ENCODE assay signal across 24 mouse cellular contexts in genomic region chr3:101276501-101277320, GRCm38 (mm10). TPM values are rescaled to one million over a fixed set of nuclear protein-coding genes. Genes with fewer than 3 reads are reported as not detected.
DNase-seq lines count a peak whose midpoint lies in the region; ATAC-seq lines count a peak whose summit lies in the region.
"Had no signal": no experiment of that assay in that cellular context is flagged by ENCODE, and none has a peak within 500 bp of the region (broad histone marks: within the 10 kb centered on the region; RNA-seq: fewer than 3 reads in every experiment).

No protein-coding gene starts in this region.

- DNase-seq in heart, adult 11 months = peak; percentile 71
- DNase-seq in CD4-positive helper T cell, adult 2 months (ENCODE audit: low read depth, low spot score) = peak; percentile 81
- peak; percentile 56 to 64 for DNase-seq in thymus, postnatal 10 days (ENCODE audit: low spot score in 2 of 2)
- no peak for DNase-seq in urinary bladder, postnatal 10 days (ENCODE audit: low spot score)
- DNase-seq in embryo, embryonic 11 days = no peak
- no peak for DNase-seq in adrenal gland, adult 2 months
- DNase-seq: adrenal gland, postnatal 10 days; cerebellum, adult 9-11 months; heart, postnatal 10 days; kidney, adult 8-10 months; liver, postnatal 0 days; lung, postnatal 14 days; right cerebral cortex, postnatal 4 days had no signal

- no peak overlapping the region for H3K4me2 ChIP-seq in heart, embryonic 12.5 days
- H3K4me2 ChIP-seq: embryonic facial prominence, embryonic 13.5 days; forebrain, embryonic 15.5 days; hindbrain, embryonic 12.5 days had no signal

- no peak overlapping the region for H3K4me3 ChIP-seq in heart, embryonic 12.5 days
- H3K4me3 ChIP-seq: embryonic facial prominence, embryonic 13.5 days; forebrain, embryonic 15.5 days; heart, embryonic 10.5 days; hindbrain, embryonic 12.5 days; limb, embryonic 10.5 days had no signal

- no peak overlapping the region for H3K27ac ChIP-seq in heart, embryonic 12.5 days (ENCODE audit: poor library complexity, severe bottlenecking)
- H3K27ac ChIP-seq: embryonic facial prominence, embryonic 13.5 days; forebrain, embryonic 15.5 days; heart, embryonic 10.5 days; hindbrain, embryonic 12.5 days; limb, embryonic 10.5 days had no signal

- no peak for ATAC-seq in heart, embryonic 12.5 days (ENCODE audit: insufficient number of reproducible peaks, low FRiP score)
- 0 out of 2 replicates have a peak, but pooled peaks have one; percentile 33 for ATAC-seq in megakaryocyte progenitor cell, adult 5-6 weeks (replicated peaks; ENCODE audit: poor library complexity)
- ATAC-seq: forebrain, embryonic 15.5 days; liver, postnatal 0 days; midbrain, embryonic 16.5 days had no signal

- 61% methylated on average over 12 of the region's 12 CpGs for WGBS in heart, embryonic 12.5 days

- H3K27me3 ChIP-seq in heart, embryonic 12.5 days (replicated peaks) = no peaks in the 10 kb centered on the region
- H3K27me3 ChIP-seq: embryonic facial prominence, embryonic 13.5 days; forebrain, embryonic 15.5 days; hindbrain, embryonic 12.5 days had no signal

- H3K36me3 ChIP-seq in heart, embryonic 12.5 days = no peaks in the 10 kb centered on the region
- H3K36me3 ChIP-seq: embryonic facial prominence, embryonic 13.5 days; forebrain, embryonic 15.5 days; heart, embryonic 10.5 days; hindbrain, embryonic 12.5 days; limb, embryonic 10.5 days had no signal

- no peaks in the 10 kb centered on the region for H3K9me3 ChIP-seq in heart, embryonic 12.5 days (replicated peaks)
- H3K9me3 ChIP-seq: embryonic facial prominence, embryonic 13.5 days; forebrain, embryonic 15.5 days; heart, embryonic 10.5 days; hindbrain, embryonic 12.5 days; limb, embryonic 10.5 days had no signal

- no peak overlapping the region for H3K9ac ChIP-seq in heart, embryonic 12.5 days
- H3K9ac ChIP-seq: embryonic facial prominence, embryonic 13.5 days; forebrain, embryonic 15.5 days; hindbrain, embryonic 12.5 days; liver, postnatal 0 days had no signal

- peaks cover 15% of the 10 kb centered on the region for H3K4me1 ChIP-seq in heart, embryonic 12.5 days (replicated peaks)

RNA-seq across cellular contexts. Expression of gene Cd2, which starts 11.0 kb away (rescaled TPM):
- polyA plus RNA-seq in heart, embryonic 12.5 days (2016; fragmentation: Nextera tagmentation; extraction: Ambion mirVana) = not detected in 2 replicates
- not detected in 2 replicates for total RNA-seq in megakaryocyte progenitor cell, adult 5-6 weeks (2015)
- not detected in 2 replicates for total RNA-seq in megakaryocyte progenitor cell, adult 5-6 weeks (2017)
- 1 to 10 TPM in 1 of 2 experiments, under 1 TPM in 1; 0.37 to 1.5 TPM for total RNA-seq in adrenal gland, adult 2 months (2021)
- polyA plus RNA-seq in adrenal gland, adult 2 months (2012; rRNA removed) = 0.55 and 0.93 TPM in 2 replicates
- total RNA-seq: layer of hippocampus, postnatal 14 days had no signal
- polyA plus RNA-seq: brain, embryonic 14.5 days; embryonic facial prominence, embryonic 13.5 days; hindbrain, embryonic 12.5 days; limb, embryonic 10.5 days; midbrain, embryonic 16.5 days; stomach, embryonic 14.5 days had no signal

Comparison
In these comparisons a context has a peak if more than half of its experiments do, and no peak if none do; other contexts are left out.
1. DNase-seq: peak in heart, adult 11 months (single experiment), CD4-positive helper T cell, adult 2 months (single experiment) and thymus, postnatal 10 days (2 of 2); none in urinary bladder, postnatal 10 days (single experiment), embryo, embryonic 11 days (single experiment) and adrenal gland, adult 2 months (single experiment).